Mouse (Mus musculus) midbrain, embryonic 13.5 days (tissue): Measurements from ENCODE around the gene Endog. TPM values are rescaled to one million over a fixed set of nuclear protein-coding genes. Genes with fewer than 3 reads are reported as not detected.
"Not testable (repeated sequence)": the region's sequence is repeated elsewhere in the genome, so short reads cannot be mapped to it uniquely, and the experiment has no call there.

Source experiments
- ATAC-seq: fragments of 200-750 bp; cut with Nextera tagmentation; 2 replicates; pipeline ENCODE4 v1.8.0; 2017; ENCODE audit warnings: mild to moderate bottlenecking, moderate TSS enrichment, moderate library complexity
- H3K27ac ChIP-seq: fragments of 300-500 bp; sonication (generic); 2 replicates; pipeline ENCODE4 v1.5.1; 2015; ENCODE audit warnings: inconsistent platforms, mild to moderate bottlenecking, moderate library complexity
- H3K27me3 ChIP-seq: fragments of 300-500 bp; sonication (generic); 2 replicates; pipeline ENCODE4 v1.6.1; 2015; ENCODE audit warnings: mild to moderate bottlenecking, inconsistent platforms
- H3K36me3 ChIP-seq: fragments of 300-500 bp; sonication (generic); 2 replicates; pipeline ENCODE4 v1.6.1; 2015; ENCODE audit warnings: mild to moderate bottlenecking, inconsistent platforms
- H3K4me1 ChIP-seq: fragments of 300-500 bp; sonication (generic); replicated peaks from 2 replicates; pipeline ENCODE4 v1.6.1; 2015; ENCODE audit warnings: inconsistent platforms
- H3K4me2 ChIP-seq: fragments of 300-500 bp; sonication (generic); replicated peaks from 2 replicates; pipeline ENCODE4 v1.6.1; 2015; ENCODE audit warnings: moderate library complexity, mild to moderate bottlenecking, inconsistent platforms
- H3K4me3 ChIP-seq: fragments of 300-500 bp; sonication (generic); replicated peaks from 2 replicates; pipeline ENCODE4 v1.5.1; 2015; ENCODE audit warnings: mild to moderate bottlenecking, inconsistent platforms
- H3K9ac ChIP-seq: fragments of 300-500 bp; sonication (generic); replicated peaks from 2 replicates; pipeline ENCODE4 v1.6.1; 2015; ENCODE audit warnings: mild to moderate bottlenecking, inconsistent platforms
- H3K9me3 ChIP-seq: fragments of 300-500 bp; sonication (generic); 2 replicates; pipeline ENCODE4 v1.6.1; 2016; ENCODE audit warnings: mild to moderate bottlenecking, inconsistent platforms
- WGBS: fragments of 180-500 bp; shearing (Covaris S2); methylation state at CpG from one replicate; pipeline ENCODE4 v1.1.7; 2015; 5-methylcytosine and 5-hydroxymethylcytosine counted together
- polyA plus RNA-seq: library from polyadenylated mRNA; unstranded; fragments of >200 nt; fragmentation: Nextera tagmentation; extraction: Ambion mirVana; gene quantifications from 2 replicates; pipeline ENCODE4 v1.2.1, GENCODE M21; 2015

Endog gene
- polyA plus RNA-seq, 1 experiment from 2014 or later: 13.8 TPM

GRCm38 (mm10) chr2:30173541-30174240 lies 2.4 kb downstream of the Endog start:
- Histone ChIP-seq H3K4me2 (no peak overlapping the region), H3K4me1 (peaks cover 25% of the 10 kb centered on the region), H3K27ac (no peak overlapping the region), H3K36me3 (peaks cover 44% of the 10 kb centered on the region), H3K27me3 (peaks cover 7% of the 10 kb centered on the region; the same call in 1 of the 2 replicates), H3K9me3 (no peaks in the 10 kb centered on the region), H3K4me3 (no peak overlapping the region), H3K9ac (no peak overlapping the region)
- ATAC-seq: no peak
- 95% methylated on average over 20 of the region's 20 CpGs for WGBS

- no peak for ATAC-seq
- Histone ChIP-seq H3K27ac (no peak overlapping the region), H3K9ac (no peak overlapping the region), H3K4me3 (no peak overlapping the region), H3K4me1 (peaks cover 23% of the 10 kb centered on the region), H3K9me3 (no peaks in the 10 kb centered on the region), H3K36me3 (peaks cover 44% of the 10 kb centered on the region), H3K4me2 (no peak overlapping the region), H3K27me3 (peaks cover 7% of the 10 kb centered on the region; the same call in 1 of the 2 replicates)
- 90% methylated on average over 8 of the region's 8 CpGs for WGBS
Observed at GRCm38 (mm10) chr2:30175897-30176296, 4.6 kb downstream of the Endog start.

- ATAC-seq: no peak
- no peak overlapping the region for H3K4me3 ChIP-seq
- no peak overlapping the region for H3K4me2 ChIP-seq
- H3K9ac ChIP-seq: no peak overlapping the region
- WGBS: 100% methylated on average over 2 of the region's 2 CpGs
- H3K4me1 ChIP-seq: peaks cover 19% of the 10 kb centered on the region
- no peaks in the 10 kb centered on the region for H3K9me3 ChIP-seq
- no peak overlapping the region for H3K27ac ChIP-seq
- peaks cover 44% of the 10 kb centered on the region for H3K36me3 ChIP-seq
- H3K27me3 ChIP-seq: peaks cover 7% of the 10 kb centered on the region; the same call in 1 of the 2 replicates
Observed at GRCm38 (mm10) chr2:30176561-30176960, 5.3 kb downstream of the Endog start.

- peaks cover 39% of the 10 kb centered on the region for H3K36me3 ChIP-seq
- peak within 1 kb of the TSS; percentile 67 for H3K4me3 ChIP-seq
- H3K4me1 ChIP-seq: peaks cover 11% of the 10 kb centered on the region
- H3K27me3 ChIP-seq: peaks cover 4% of the 10 kb centered on the region; the same call in 1 of the 2 replicates
- H3K4me2 ChIP-seq: peak within 1 kb of the TSS; percentile 79
- WGBS: 2% methylated on average over 53 of the region's 54 CpGs
- H3K27ac ChIP-seq: no peak within 1 kb of the TSS
- H3K9ac ChIP-seq: peak within 1 kb of the TSS; percentile 74
- no peaks in the 10 kb centered on the region for H3K9me3 ChIP-seq
- peak; percentile 99 for ATAC-seq
Observed at GRCm38 (mm10) chr2:30177700-30178675, 6.7 kb downstream of the Endog start, which contains the start of gene Spout1. Gene Spout1, minus strand, starts transcription at chr2:30178459.

- not testable (repeated sequence) for H3K27ac ChIP-seq, H3K9me3 ChIP-seq, H3K9ac ChIP-seq, H3K27me3 ChIP-seq
- Histone ChIP-seq H3K4me1 (peaks cover 11% of the 10 kb centered on the region), H3K4me3 (peak overlapping the region; percentile 67), H3K4me2 (peak overlapping the region; percentile 79), H3K36me3 (peaks cover 32% of the 10 kb centered on the region)
- WGBS: 38% methylated on average over 7 of the region's 7 CpGs
- ATAC-seq: peak; percentile 34; the same call in 1 of the 2 replicates
Observed at GRCm38 (mm10) chr2:30178711-30179110, 7.4 kb downstream of the Endog start.

- Histone ChIP-seq H3K36me3 (peaks cover 5% of the 10 kb centered on the region; the same call in 1 of the 2 replicates), H3K9ac (no peak overlapping the region), H3K4me1 (peaks cover 5% of the 10 kb centered on the region), H3K4me3 (no peak overlapping the region), H3K9me3 (no peaks in the 10 kb centered on the region), H3K4me2 (no peak overlapping the region), H3K27me3 (no peaks in the 10 kb centered on the region), H3K27ac (no peak overlapping the region)
- ATAC-seq: no peak
- WGBS: 93% methylated on average over 2 of the region's 2 CpGs
Observed at GRCm38 (mm10) chr2:30182424-30182823, 11.1 kb downstream of the Endog start.

GRCm38 (mm10) chr2:30183721-30184120 lies 12.4 kb downstream of the Endog start:
- no peak for ATAC-seq
- 71% methylated on average over 3 of the region's 3 CpGs for WGBS
- Histone ChIP-seq H3K9ac (no peak overlapping the region), H3K4me3 (no peak overlapping the region), H3K4me1 (no peaks in the 10 kb centered on the region), H3K27ac (no peak overlapping the region), H3K27me3 (no peaks in the 10 kb centered on the region), H3K36me3 (peaks cover 5% of the 10 kb centered on the region; the same call in 1 of the 2 replicates), H3K9me3 (no peaks in the 10 kb centered on the region), H3K4me2 (no peak overlapping the region)

DNA sequence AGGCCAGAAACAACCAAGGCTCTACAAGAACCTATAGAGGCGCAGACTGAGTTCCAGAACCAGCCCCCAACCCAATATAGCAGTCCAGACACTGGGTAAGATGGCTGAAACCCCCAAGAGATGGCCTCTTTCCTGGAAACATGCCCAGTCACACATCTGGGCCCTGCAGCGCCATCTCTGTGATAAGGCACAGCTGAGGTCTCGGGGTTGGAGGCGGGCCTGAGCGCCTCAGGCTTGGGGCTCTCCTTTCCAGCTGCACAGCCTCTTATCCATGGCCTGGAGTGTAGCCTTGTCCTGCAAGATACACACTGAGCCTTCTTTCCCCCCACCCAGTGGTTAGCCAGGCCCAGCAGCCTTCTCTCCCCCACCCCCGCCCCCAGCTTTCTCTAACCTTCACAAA lies 14.0 kb downstream of the Endog start:
- ATAC-seq: no peak
- Histone ChIP-seq H3K27me3 (no peaks in the 10 kb centered on the region), H3K36me3 (peaks cover 5% of the 10 kb centered on the region; the same call in 1 of the 2 replicates), H3K27ac (no peak overlapping the region), H3K4me2 (no peak overlapping the region), H3K4me3 (no peak overlapping the region), H3K4me1 (no peaks in the 10 kb centered on the region), H3K9me3 (no peaks in the 10 kb centered on the region), H3K9ac (no peak overlapping the region)
- 89% methylated on average over 6 of the region's 6 CpGs for WGBS

GRCm38 (mm10) chr2:30185681-30186080 lies 14.4 kb downstream of the Endog start:
- ATAC-seq: no peak
- Histone ChIP-seq H3K9ac (no peak overlapping the region), H3K27ac (no peak overlapping the region), H3K4me3 (no peak overlapping the region), H3K4me1 (no peaks in the 10 kb centered on the region), H3K36me3 (peaks cover 5% of the 10 kb centered on the region; the same call in 1 of the 2 replicates), H3K4me2 (no peak overlapping the region), H3K9me3 (no peaks in the 10 kb centered on the region), H3K27me3 (no peaks in the 10 kb centered on the region)
- WGBS: 89% methylated on average over 3 of the region's 3 CpGs

DNA sequence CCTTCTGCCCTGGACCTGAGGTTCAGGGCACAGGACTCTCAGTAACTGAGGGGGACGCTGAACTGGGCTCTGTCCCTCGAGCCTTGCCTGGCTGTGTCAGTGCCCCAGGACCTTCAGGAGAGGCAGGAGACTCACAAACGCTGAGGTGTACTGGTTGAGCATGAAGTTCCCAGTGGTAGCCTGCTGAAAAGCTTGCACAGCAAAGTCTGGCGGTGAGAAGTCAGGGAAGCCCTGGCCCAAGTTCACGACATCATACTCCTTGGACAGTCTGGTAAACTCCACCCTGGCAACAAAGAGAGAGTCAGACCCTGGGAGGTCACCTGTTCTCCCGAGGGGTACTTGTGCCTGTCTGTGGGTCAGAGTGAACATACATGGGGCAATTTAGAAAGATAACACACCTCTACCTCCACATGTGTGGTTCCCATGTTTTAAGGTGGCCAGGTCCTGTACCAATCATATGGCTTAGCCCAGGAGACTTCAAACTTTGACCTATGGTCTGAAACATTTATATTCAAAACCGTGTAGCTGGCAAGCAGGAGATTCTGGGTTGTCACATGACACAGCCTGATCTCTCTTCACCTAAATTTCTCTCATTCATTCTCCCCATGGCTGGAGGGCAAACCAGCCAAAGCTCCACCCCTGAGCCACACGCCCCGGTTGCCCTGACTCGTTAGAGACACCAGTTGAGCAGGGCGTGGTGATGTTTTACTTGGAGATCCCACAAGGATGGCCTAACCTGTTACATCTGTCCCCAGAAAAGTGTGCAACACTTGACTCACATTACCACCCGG lies 20.7 kb downstream of the Endog start:
- Histone ChIP-seq H3K27ac (no peak overlapping the region), H3K9me3 (0 out of 2 replicates have a peak, but pooled peaks cover 2% of the 10 kb centered on the region), H3K9ac (no peak overlapping the region), H3K36me3 (no peaks in the 10 kb centered on the region), H3K4me3 (no peak overlapping the region), H3K4me1 (no peaks in the 10 kb centered on the region), H3K4me2 (no peak overlapping the region), H3K27me3 (no peaks in the 10 kb centered on the region)
- WGBS: 90% methylated on average over 12 of the region's 12 CpGs
- ATAC-seq: no peak

DNA sequence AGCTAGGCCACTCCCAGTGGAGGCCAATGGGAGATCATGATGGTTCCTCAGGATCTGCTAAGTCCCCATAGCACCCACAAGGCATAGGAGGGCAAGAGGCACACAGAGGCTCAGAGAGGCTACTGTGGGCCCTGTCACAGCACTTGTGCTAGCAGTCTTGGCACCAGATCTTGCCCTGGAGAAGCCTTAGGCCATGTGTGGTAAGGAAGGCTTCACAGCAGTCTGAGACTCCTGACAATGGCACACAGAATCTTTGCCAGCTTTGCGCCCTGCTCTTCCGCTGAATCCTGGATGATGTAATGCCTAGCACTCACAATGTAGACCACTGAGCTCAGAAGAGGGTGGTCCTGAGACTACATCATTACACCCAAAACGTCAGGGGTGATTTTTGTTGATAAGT lies 23.4 kb downstream of the Endog start:
- H3K9me3 ChIP-seq: 0 out of 2 replicates have a peak, but pooled peaks cover 2% of the 10 kb centered on the region
- H3K4me3 ChIP-seq: no peak overlapping the region
- WGBS: 81% methylated on average over 3 of the region's 3 CpGs
- no peaks in the 10 kb centered on the region for H3K36me3 ChIP-seq
- H3K4me2 ChIP-seq: no peak overlapping the region
- no peak overlapping the region for H3K27ac ChIP-seq
- H3K4me1 ChIP-seq: no peaks in the 10 kb centered on the region
- ATAC-seq: no peak
- no peak overlapping the region for H3K9ac ChIP-seq
- no peaks in the 10 kb centered on the region for H3K27me3 ChIP-seq
